Mouse (Mus musculus) heart, embryonic 12.5 days (tissue): ENCODE measurements around the gene Cpne5. TPM values are rescaled to one million over a fixed set of nuclear protein-coding genes. Genes with fewer than 3 reads are reported as not detected.
A peak's percentile ranks its signal among the peaks of the same experiment; 100 is the strongest.

ENCODE experiments used
- ATAC-seq: fragments of 200-750 bp; cut with Nextera tagmentation; 2 replicates; pipeline ENCODE4 v1.8.0; 2017; ENCODE audit warnings: moderate TSS enrichment, moderate library complexity; ENCODE audit not compliant: insufficient number of reproducible peaks, low FRiP score
- H3K27ac ChIP-seq: fragments of 300-500 bp; sonication (generic); 2 replicates; pipeline ENCODE4 v1.5.1; 2016; ENCODE audit warnings: mild to moderate bottlenecking, moderate library complexity; ENCODE audit not compliant: poor library complexity, severe bottlenecking
- H3K27me3 ChIP-seq: fragments of 300-500 bp; sonication (generic); replicated peaks from 2 replicates; pipeline ENCODE4 v1.6.1; 2016; ENCODE audit warnings: mild to moderate bottlenecking, moderate library complexity
- H3K36me3 ChIP-seq: fragments of 300-500 bp; sonication (generic); 2 replicates; pipeline ENCODE4 v1.6.1; 2016; ENCODE audit warnings: mild to moderate bottlenecking, moderate library complexity
- H3K4me1 ChIP-seq: fragments of 300-500 bp; sonication (generic); replicated peaks from 2 replicates; pipeline ENCODE4 v1.6.1; 2016; ENCODE audit warnings: mild to moderate bottlenecking
- H3K4me2 ChIP-seq: fragments of 300-500 bp; sonication (generic); 2 replicates; pipeline ENCODE4 v1.6.1; 2016; ENCODE audit warnings: mild to moderate bottlenecking, moderate library complexity
- H3K4me3 ChIP-seq: fragments of 300-500 bp; sonication (generic); 2 replicates; pipeline ENCODE4 v1.5.1; 2016; ENCODE audit warnings: mild to moderate bottlenecking
- H3K9ac ChIP-seq: fragments of 300-500 bp; sonication (generic); 2 replicates; pipeline ENCODE4 v1.6.1; 2016; ENCODE audit warnings: mild to moderate bottlenecking, moderate library complexity
- H3K9me3 ChIP-seq: fragments of 300-500 bp; sonication (generic); replicated peaks from 2 replicates; pipeline ENCODE4 v1.6.1; 2016; ENCODE audit warnings: mild to moderate bottlenecking, moderate library complexity
- WGBS: fragments of 180-500 bp; shearing (Covaris S2); methylation state at CpG from one replicate; pipeline ENCODE4 v1.1.7; 2016; 5-methylcytosine and 5-hydroxymethylcytosine counted together
- polyA plus RNA-seq: library from polyadenylated mRNA; unstranded; fragments of >200 nt; fragmentation: Nextera tagmentation; extraction: Ambion mirVana; gene quantifications from 2 replicates; pipeline ENCODE4 v1.2.1, GENCODE M21; 2016

Gene Cpne5
- polyA plus RNA-seq, 1 experiment from 2014 or later = 24.1 TPM

DNA sequence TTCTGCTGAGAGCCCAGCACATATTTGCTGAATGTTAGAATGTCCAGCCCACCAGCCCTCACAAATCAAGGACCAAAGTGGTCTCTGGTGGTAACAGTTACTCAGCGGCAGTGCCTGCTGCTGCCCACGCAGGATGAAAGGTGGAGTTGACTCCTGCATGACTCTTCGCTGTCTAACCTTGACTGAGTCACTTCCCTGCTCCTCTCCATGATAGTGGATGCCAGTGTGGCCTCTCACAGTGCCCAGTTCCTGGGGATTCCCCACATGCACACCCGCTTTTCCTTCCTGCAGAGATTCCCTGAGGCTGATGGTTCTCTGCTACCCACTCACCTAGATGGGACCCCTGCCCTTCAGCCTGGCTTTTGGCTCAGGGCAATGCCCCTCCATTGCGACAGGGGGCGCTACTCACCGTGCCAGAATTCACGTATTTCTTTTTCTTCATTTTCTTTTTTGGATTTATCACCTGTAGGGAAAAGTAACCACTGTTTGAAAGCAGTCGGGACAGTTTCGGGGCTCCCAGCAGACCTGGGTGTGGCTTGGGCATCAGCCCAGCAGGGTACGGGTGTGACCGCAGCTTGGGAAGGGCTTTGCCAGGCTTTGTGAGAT lies 68.9 kb downstream of the Cpne5 start:
- H3K4me3 ChIP-seq = no peak overlapping the region
- 71% methylated on average over 12 of the region's 12 CpGs for WGBS

DNA sequence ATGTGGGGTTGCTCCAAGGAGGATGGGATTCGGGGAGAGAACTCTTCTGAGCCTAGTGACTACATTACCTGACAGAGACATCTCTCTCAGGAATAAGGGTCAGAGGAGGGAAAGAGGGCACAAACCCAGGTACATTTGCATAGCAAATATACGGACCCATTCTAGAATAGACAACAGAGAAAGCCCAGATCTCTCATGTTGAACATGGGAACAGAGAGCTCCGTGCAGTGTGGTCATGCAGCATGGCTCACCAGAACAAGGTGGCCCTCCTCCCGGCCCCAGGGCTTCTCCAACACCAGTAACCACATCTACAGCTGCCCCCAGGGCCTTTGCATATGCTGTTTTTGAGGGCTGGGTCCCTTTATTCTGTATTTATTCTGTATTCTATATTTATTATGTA lies 69.5 kb downstream of the Cpne5 start:
- no peak overlapping the region for H3K4me3 ChIP-seq
- H3K9me3 ChIP-seq = no peaks in the 10 kb centered on the region
- no peak overlapping the region for H3K27ac ChIP-seq
- 79% methylated on average over 4 of the region's 4 CpGs for WGBS
- H3K4me2 ChIP-seq = no peak overlapping the region
- no peak for ATAC-seq
- H3K9ac ChIP-seq = no peak overlapping the region
- H3K4me1 ChIP-seq = peaks cover 37% of the 10 kb centered on the region
- H3K27me3 ChIP-seq = peaks cover 4% of the 10 kb centered on the region; the same call in 1 of the 2 replicates
- no peaks in the 10 kb centered on the region for H3K36me3 ChIP-seq

More for the DNA sequence above, 68.9 kb downstream of the Cpne5 start:
- Histone ChIP-seq H3K4me1 (peaks cover 36% of the 10 kb centered on the region), H3K36me3 (no peaks in the 10 kb centered on the region), H3K9ac (no peak overlapping the region), H3K9me3 (no peaks in the 10 kb centered on the region), H3K27ac (no peak overlapping the region), H3K4me2 (no peak overlapping the region), H3K27me3 (peaks cover 4% of the 10 kb centered on the region; the same call in 1 of the 2 replicates)
- no peak for ATAC-seq

DNA sequence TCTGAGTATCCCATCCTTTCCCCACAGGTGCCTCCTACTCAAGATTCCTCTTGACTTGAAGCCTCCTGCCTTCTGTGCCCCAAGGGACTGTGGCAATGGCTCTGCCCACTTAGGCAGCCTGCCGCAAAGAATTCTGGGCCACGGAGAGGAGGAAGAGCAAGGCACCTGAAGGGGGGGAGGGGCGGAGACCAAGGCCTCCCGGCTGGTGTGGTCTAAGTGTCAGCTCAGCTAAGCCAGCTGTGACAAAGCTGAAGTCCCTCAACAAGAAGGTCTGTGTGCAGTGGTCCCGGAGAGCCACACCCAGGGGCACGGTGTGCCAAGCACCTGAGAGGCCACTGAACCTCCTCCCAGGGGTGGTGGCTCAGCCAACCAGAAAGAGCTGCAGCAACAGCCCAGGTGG lies 70.6 kb downstream of the Cpne5 start:
- H3K4me1 ChIP-seq = peaks cover 36% of the 10 kb centered on the region
- 69% methylated on average over 6 of the region's 6 CpGs for WGBS
- no peak overlapping the region for H3K4me3 ChIP-seq
- H3K9ac ChIP-seq = no peak overlapping the region
- no peaks in the 10 kb centered on the region for H3K36me3 ChIP-seq
- peaks cover 4% of the 10 kb centered on the region; the same call in 1 of the 2 replicates for H3K27me3 ChIP-seq
- H3K4me2 ChIP-seq = no peak overlapping the region
- no peak overlapping the region for H3K27ac ChIP-seq
- no peak for ATAC-seq
- H3K9me3 ChIP-seq = peaks cover 3% of the 10 kb centered on the region

DNA sequence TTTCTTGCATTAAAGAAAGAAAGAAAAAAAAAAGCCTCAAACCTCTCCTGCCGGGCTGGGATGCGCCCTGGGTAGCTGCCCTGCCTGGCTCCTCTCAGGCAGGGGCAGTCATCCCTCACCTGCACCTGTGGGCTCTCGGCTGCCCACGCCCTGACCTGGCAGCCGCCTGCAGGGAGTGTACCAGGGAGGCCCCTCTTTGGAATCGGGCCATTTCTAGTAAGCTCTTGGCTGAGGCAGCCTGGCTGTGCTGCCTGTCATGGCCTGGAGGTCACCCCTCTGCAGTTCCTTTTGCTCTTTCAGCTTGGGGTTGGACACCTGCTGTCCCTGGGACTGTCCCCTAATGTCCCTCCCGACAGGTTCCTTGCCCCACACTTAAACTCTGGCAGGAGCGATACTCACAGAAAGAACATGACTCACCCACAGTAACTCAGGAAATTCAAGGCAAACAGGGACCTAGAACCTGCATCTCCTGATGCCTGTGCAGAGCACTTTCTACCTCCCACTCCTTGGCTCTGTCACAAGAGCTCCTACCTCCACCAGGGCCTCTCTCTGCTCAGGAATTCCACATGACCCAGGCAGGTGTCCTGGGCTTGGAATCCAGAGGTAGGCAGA lies 71.9 kb downstream of the Cpne5 start:
- Histone ChIP-seq H3K27me3 (peaks cover 4% of the 10 kb centered on the region; the same call in 1 of the 2 replicates), H3K4me3 (no peak overlapping the region), H3K9me3 (peaks cover 16% of the 10 kb centered on the region), H3K4me2 (no peak overlapping the region), H3K36me3 (peaks cover 12% of the 10 kb centered on the region), H3K4me1 (peaks cover 24% of the 10 kb centered on the region), H3K9ac (no peak overlapping the region), H3K27ac (no peak overlapping the region)
- 45% methylated on average over 8 of the region's 8 CpGs for WGBS
- no peak for ATAC-seq

DNA sequence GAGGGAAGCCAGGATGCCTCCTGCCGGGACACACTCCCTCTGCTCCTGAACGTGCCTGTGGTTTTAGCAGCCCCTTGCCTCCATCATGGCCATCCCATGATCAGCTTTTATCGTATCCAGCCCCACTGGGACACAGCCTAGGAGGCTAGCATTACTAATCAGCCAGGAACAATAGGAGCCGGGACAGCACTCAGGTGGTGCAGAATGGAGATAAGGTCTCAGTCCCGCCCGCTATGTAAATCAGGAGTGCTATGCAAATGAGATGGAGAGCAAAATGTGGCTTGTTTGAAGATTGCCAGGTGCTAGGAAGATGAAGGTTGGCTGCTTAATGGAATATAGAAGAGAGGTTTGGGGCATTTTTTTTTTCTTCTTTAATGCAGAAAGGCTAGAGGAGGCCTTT lies 72.5 kb downstream of the Cpne5 start:
- 14% methylated on average over 6 of the region's 6 CpGs for whole genome bisulfite sequencing
- Histone ChIP-seq H3K4me1 (peaks cover 24% of the 10 kb centered on the region), H3K9me3 (peaks cover 22% of the 10 kb centered on the region)

DNA sequence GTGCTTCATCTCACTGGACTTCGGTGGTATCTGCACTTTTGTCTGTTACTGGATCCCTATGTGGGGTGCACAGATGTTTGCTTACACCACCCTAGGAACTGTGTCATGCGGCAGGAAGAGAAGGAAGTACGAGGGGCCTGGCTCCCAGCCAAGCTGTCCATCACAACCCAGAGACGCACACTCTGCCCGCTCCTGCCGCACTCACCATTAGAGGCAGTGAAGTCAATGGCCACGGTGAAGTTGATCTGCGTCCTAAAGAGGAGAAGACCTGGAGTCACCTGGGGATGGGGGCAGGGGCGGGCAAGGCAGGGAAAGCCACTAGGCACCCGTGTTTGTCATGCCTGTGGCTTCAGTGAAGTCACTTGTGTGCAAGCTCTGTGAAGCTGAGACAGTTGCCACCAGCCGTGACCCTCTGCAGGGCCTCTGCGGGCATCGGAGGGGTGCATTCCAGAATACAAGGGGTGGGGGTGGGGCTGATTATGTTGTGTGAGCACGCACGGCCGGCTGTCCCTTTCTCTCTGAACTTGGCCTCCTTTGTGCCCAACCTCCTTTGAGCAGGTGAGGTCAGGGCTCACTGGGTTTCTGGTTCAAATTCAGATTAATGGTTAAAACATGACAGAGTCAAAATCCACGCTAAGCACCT lies 73.4 kb downstream of the Cpne5 start:
- Histone ChIP-seq H3K27ac (no peak overlapping the region), H3K27me3 (peaks cover 4% of the 10 kb centered on the region; the same call in 1 of the 2 replicates), H3K9me3 (peaks cover 25% of the 10 kb centered on the region), H3K4me3 (peak overlapping the region; percentile 5; the same call in 1 of the 2 replicates), H3K9ac (no peak overlapping the region), H3K4me1 (peaks cover 24% of the 10 kb centered on the region), H3K4me2 (peak overlapping the region; percentile 44), H3K36me3 (peaks cover 23% of the 10 kb centered on the region)
- ATAC-seq = no peak
- 9% methylated on average over 17 of the region's 17 CpGs for WGBS

More for the DNA sequence above, 72.5 kb downstream of the Cpne5 start:
- Histone ChIP-seq H3K27me3 (peaks cover 4% of the 10 kb centered on the region; the same call in 1 of the 2 replicates), H3K4me3 (no peak overlapping the region), H3K4me2 (no peak overlapping the region), H3K9ac (no peak overlapping the region), H3K27ac (no peak overlapping the region), H3K36me3 (peaks cover 18% of the 10 kb centered on the region)
- no peak for ATAC-seq

DNA sequence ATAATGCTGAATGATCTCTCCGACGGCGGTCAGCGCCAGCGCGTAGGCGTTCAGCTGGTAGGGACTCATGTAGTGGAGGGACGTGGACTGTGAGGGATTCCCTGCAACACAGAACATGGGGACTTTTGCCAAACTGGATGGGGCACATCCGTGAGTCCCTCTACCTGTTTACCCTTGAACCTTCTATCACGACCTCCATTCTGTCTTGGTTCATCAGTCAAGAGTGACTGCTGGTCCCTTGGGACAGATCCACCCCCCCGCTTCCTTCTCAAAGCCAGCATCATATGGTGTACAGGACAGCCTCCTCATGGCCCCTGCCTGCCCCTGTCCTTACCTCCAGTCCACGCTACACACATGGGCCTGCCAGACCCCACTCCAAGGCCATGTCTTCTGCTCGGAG lies 75.6 kb downstream of the Cpne5 start:
- H3K4me3 ChIP-seq = no peak overlapping the region
- peaks cover 25% of the 10 kb centered on the region for H3K9me3 ChIP-seq
- H3K4me2 ChIP-seq = no peak overlapping the region
- H3K27me3 ChIP-seq = peaks cover 4% of the 10 kb centered on the region; the same call in 1 of the 2 replicates
- H3K4me1 ChIP-seq = peaks cover 24% of the 10 kb centered on the region
- 92% methylated on average over 13 of the region's 13 CpGs for WGBS
- H3K9ac ChIP-seq = no peak overlapping the region
- no peak for ATAC-seq
- peaks cover 23% of the 10 kb centered on the region for H3K36me3 ChIP-seq
- H3K27ac ChIP-seq = no peak overlapping the region

DNA sequence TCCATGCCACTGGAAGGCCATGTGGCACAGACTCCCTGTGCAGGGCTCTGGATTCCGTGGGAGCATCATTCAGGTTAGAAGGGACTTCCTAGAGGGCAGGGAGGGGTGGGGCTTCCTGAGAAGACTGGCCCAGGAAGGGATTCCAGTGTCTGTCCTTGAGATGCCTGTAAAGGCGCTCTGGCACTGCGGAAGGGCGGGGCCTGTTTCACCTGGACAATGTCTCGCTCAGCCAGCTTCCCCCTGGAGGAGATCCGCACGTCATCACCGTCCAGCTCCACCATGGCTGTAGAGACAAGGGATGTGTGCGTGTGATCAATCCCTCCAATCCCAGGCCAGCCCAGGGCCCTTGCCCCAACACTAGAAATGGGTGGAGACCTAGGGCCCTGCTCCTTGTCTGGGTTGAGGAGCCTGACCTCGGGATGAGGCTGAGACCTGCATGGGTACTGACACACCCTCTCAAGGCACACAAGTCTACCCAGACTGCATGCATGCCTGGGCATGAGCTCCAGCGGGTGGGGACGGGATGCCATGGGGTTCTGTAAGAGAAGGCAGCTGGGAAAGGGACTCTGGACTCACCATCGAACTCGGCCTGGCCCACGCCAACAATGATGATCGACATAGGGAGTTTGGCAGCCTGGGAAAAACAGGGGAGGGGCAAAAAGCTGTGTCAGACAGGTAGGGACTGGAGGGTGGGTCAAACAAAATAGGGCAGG lies 78.1 kb downstream of the Cpne5 start:
- WGBS = 78% methylated on average over 16 of the region's 16 CpGs
- no peaks in the 10 kb centered on the region for H3K27me3 ChIP-seq

DNA sequence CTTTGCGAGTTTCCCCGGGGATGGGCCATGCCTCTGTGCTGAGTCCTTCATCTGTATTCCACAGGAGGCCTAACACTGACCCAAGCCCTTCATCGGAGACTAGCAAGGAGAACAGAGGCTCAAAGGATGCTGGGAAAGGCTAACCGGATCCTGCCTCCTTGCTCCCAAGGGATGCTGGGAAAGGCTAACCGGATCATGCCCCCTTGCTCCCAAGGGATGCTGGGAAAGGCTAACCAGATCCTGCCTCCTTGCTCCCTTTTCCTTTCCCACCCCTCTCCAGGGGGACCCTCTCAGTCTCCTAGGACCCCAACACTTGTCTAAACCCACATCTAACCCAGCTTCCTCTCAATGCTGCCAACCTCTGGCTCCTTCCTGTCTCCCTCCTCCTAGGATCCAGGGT lies 78.6 kb downstream of the Cpne5 start:
- Histone ChIP-seq H3K27me3 (no peaks in the 10 kb centered on the region), H3K27ac (no peak overlapping the region), H3K9ac (no peak overlapping the region), H3K4me1 (peaks cover 13% of the 10 kb centered on the region), H3K36me3 (peaks cover 23% of the 10 kb centered on the region), H3K4me3 (no peak overlapping the region), H3K4me2 (no peak overlapping the region), H3K9me3 (peaks cover 25% of the 10 kb centered on the region)
- no peak for ATAC-seq
- WGBS = 91% methylated on average over 5 of the region's 5 CpGs

More for the DNA sequence above, 78.1 kb downstream of the Cpne5 start:
- Histone ChIP-seq H3K36me3 (peaks cover 23% of the 10 kb centered on the region), H3K27ac (no peak overlapping the region), H3K9ac (no peak overlapping the region), H3K4me2 (no peak overlapping the region), H3K4me3 (no peak overlapping the region), H3K4me1 (peaks cover 18% of the 10 kb centered on the region), H3K9me3 (peaks cover 25% of the 10 kb centered on the region)
- no peak for ATAC-seq

DNA sequence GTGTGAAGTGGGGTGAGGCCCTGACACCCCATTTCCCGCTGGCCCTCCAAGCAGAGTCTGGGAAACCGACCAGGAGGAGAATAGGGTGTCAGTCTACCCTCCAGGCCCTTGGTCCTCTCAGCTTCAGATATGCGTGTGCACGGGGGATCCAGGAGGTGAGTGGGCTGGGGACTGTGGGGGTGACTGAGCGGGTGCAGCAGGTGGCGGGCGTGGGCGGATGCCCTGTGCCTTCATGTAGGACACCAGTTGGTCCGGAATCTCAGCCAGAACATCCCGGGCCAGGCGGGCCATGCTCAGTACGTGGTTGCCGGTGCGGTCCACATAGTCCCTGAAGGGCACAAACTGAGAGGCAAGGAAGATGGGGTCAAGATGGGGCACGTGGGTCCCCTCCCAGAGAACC lies 79.1 kb downstream of the Cpne5 start:
- Histone ChIP-seq H3K4me2 (no peak overlapping the region), H3K4me1 (peaks cover 9% of the 10 kb centered on the region), H3K36me3 (peaks cover 23% of the 10 kb centered on the region), H3K27me3 (no peaks in the 10 kb centered on the region), H3K4me3 (no peak overlapping the region), H3K9ac (no peak overlapping the region), H3K27ac (no peak overlapping the region), H3K9me3 (peaks cover 25% of the 10 kb centered on the region)
- ATAC-seq = no peak
- 90% methylated on average over 15 of the region's 15 CpGs for WGBS

DNA sequence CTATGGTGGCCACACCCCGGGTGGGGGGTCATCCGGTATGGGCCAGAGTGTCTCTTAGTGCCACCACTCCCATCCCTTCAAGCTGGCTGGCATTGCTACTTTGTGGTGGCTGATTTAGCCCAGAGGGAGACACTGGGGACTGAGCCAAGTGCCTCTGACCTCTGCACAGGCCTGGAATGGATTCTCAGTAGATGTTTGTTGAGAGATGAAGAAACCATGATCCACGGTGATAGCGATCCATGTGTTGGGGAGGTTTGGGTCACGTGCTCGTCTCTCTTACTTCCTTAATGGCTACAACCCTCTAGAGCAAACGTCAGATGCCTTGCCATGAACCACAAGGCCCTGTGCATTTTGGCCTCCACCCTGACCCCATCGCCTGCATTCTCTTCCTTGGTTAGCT lies 81.1 kb downstream of the Cpne5 start:
- ATAC-seq = no peak
- no peak overlapping the region for H3K4me2 ChIP-seq
- peaks cover 17% of the 10 kb centered on the region for H3K9me3 ChIP-seq
- WGBS = 83% methylated on average over 8 of the region's 8 CpGs
- H3K9ac ChIP-seq = no peak overlapping the region
- H3K27me3 ChIP-seq = no peaks in the 10 kb centered on the region
- H3K4me3 ChIP-seq = no peak overlapping the region
- peaks cover 20% of the 10 kb centered on the region for H3K36me3 ChIP-seq
- peaks cover 9% of the 10 kb centered on the region for H3K4me1 ChIP-seq
- H3K27ac ChIP-seq = no peak overlapping the region
